Mouse (Mus musculus): Measurements from ENCODE around the gene Ntn4. TPM values are rescaled to one million over a fixed set of nuclear protein-coding genes. Genes with fewer than 3 reads are reported as not detected.
"Not testable (repeated sequence)": the region's sequence is repeated elsewhere in the genome, so short reads cannot be mapped to it uniquely, and the experiment has no call there.

Ntn4 gene
- total RNA-seq, 2 experiments from 2014 or later = 9.0 to 9.9 TPM

DNA sequence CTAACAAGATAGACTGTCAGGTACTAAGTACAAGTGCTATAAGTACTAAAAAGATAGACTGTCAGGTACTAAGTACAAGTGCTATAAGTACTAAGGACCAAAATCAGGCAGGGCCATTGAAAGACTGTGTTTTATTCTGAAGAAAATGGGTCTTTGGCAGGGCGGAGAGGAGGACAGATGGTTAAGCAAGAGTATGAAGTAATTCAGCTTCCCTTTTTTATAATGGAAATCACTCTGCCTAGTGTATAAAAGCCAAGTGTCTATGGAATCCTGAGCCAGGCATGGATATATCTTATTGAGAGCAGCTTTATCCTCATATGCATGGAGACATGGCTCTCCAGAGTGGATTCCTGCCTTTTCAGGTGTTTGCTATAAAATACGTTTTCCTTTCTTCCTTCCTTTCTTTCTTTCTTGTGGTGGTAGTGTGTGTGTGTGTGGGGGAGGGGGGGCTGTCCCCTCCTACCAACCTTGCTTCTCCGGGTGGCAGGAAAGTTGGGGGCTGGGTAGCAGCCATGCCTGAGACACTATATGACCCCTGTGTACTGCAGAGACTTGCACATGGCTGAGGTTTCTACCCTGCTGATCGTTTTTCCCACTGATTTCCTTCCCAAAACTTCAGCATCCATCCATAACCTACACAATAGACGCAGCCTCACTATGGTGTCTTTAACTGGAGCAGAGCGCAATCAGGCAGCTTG is 40.3 kb downstream of the Ntn4 start:
- intact Hi-C loops (cut with DNase I) = no loop called here
- peak in 1 of 2 experiments; percentile 52 for DNase-seq (ENCODE audit: low spot score in 2 of 2)

- intact Hi-C loops (cut with DNase I) = no loop called here
- no peak for DNase-seq (ENCODE audit: low spot score in 2 of 2)
These were observed 41.8 kb downstream of the Ntn4 start for GRCm38 (mm10) chr10:93682185-93682747.

GRCm38 (mm10) chr10:93683185-93683584 is 42.7 kb downstream of the Ntn4 start:
- DNase-seq (ENCODE audit: low spot score in 2 of 2) = no peak
- intact Hi-C loops (cut with DNase I) = no loop called here

- intact Hi-C loops (cut with DNase I) = no loop called here
- DNase-seq (ENCODE audit: low spot score in 2 of 2) = no peak
These were observed 43.4 kb downstream of the Ntn4 start for GRCm38 (mm10) chr10:93683896-93684295.

GRCm38 (mm10) chr10:93685416-93685815 is 44.9 kb downstream of the Ntn4 start:
- intact Hi-C loops (cut with DNase I); DNase-seq (ENCODE audit: low spot score in 2 of 2): not testable (repeated sequence)

GRCm38 (mm10) chr10:93686579-93686978 is 46.1 kb downstream of the Ntn4 start:
- no peak for DNase-seq (ENCODE audit: low spot score in 2 of 2)
- intact Hi-C loops (cut with DNase I) = no loop called here

GRCm38 (mm10) chr10:93687781-93688180 is 47.3 kb downstream of the Ntn4 start:
- intact Hi-C loops (cut with DNase I) = no loop called here

DNA sequence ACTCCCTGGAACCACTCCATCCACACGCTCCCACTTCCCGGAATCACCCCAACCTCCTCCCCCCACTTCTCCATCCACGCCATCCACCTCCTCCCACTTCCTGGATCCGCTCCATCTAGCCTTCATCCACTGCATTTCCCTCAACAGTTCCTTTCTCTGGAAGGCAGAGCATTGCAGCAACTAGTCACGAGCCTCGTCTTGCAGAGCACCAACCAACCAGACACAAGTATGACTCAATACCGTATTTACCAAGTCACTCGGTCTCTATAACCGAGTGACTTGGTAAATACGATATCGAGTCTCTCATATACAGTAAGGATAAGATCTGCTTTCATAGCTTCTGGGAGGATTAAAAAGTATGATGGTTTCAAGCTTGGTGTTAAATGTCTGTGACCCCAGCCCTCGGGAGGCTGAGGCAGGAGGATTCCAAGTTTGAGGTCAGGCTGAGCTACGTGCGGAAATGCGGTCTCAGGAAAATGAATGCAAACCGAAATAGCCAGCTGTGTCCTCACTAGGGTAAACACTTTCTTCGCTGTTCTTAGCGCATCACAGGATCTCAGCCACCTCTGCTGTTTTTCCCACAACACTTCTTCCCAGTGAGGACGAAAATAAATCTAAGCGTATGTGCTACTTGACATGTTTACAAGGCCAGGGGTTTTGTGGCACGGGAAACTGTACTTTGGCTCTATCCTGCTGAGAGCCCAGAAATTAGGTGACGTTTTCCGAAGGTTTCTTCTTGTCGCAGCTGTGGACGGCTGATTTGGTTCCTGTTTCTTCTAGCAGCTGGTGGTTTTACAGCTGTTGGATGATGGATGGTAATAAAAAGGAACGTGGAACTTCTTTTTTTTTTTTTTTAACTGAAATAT is 48.1 kb downstream of the Ntn4 start:
- DNase-seq (ENCODE audit: low spot score in 2 of 2) = no peak

More at GRCm38 (mm10) chr10:93687781-93688180, 47.3 kb downstream of the Ntn4 start:
- no peak for DNase-seq (ENCODE audit: low spot score in 2 of 2)

DNA sequence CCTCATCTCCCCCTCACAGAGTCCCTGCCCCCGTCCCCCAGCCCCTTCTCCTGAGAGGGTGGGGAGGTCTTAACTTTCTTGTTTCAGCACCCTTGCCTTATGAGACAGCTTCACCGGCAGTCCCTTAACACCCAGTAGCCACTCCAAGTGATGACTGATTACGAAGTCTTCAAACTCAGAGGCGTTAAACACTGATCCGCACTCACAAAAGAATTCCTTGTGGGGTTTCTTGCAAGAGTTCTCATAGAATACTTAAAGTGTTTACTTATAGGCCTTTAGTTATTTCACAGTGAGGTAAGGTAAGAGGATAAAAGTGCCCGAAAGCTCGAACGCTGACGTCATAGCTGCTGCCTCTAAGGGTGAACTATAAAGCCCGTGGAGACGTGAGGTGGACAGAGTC is 50.9 kb downstream of the Ntn4 start:
- no peak for DNase-seq (ENCODE audit: low spot score in 2 of 2)
- intact Hi-C loops (cut with DNase I) = no loop called here

More for the DNA sequence above, 48.1 kb downstream of the Ntn4 start:
- intact Hi-C loops (cut with DNase I) = no loop called here

- DNase-seq (ENCODE audit: low spot score in 2 of 2) = no peak
- intact Hi-C loops (cut with DNase I) = no loop called here
These were observed 54.7 kb downstream of the Ntn4 start for GRCm38 (mm10) chr10:93695043-93695791.

- intact Hi-C loops (cut with DNase I) = no loop called here
- no peak for DNase-seq (ENCODE audit: low spot score in 2 of 2)
These were observed 55.5 kb downstream of the Ntn4 start for GRCm38 (mm10) chr10:93696001-93696400.

DNA sequence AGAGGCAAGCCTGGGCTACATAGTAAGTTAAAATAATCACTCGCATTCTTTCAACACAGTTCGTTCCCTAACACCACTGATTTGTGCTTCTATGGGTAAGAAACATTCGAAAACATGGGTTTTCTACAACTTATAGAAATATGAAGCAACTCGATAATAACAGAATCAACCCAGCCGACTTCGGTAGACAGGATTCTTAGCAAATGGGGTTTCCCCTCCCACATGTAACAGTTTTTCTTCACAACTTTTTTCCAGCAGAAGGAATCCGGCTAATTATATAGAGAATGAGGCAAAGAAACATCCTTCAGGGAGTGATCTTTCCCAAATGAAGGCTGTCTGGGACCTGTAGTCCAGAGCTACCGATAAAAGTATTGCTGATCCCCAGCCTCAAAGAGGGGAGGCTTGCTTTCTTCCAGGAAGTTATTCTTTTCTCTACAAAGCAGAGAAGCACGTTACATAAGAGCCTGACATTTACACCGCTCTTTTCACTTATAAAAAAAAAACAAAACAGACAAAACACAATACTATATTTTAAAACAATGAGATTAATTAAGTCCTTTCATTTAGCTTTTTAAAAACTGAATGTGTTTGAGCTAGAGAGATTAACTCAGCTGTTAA is 57.5 kb downstream of the Ntn4 start:
- peak in 1 of 2 experiments; percentile 15 for DNase-seq (ENCODE audit: low spot score in 2 of 2)
- intact Hi-C loops (cut with DNase I) = no loop called here

GRCm38 (mm10) chr10:93699689-93700478 is 59.4 kb downstream of the Ntn4 start:
- intact Hi-C loops (cut with DNase I) = no loop called here
- DNase-seq (ENCODE audit: low spot score in 2 of 2) = no peak

GRCm38 (mm10) chr10:93700589-93701363 is 60.3 kb downstream of the Ntn4 start:
- intact Hi-C loops (cut with DNase I) = no loop called here
- no peak for DNase-seq (ENCODE audit: low spot score in 2 of 2)

- no peak for DNase-seq (ENCODE audit: low spot score in 2 of 2)
- intact Hi-C loops (cut with DNase I) = no loop called here
These were observed 63.5 kb downstream of the Ntn4 start for GRCm38 (mm10) chr10:93703946-93704345.

GRCm38 (mm10) chr10:93707149-93708075 is 66.9 kb downstream of the Ntn4 start:
- DNase-seq (ENCODE audit: low spot score in 2 of 2) = no peak
- intact Hi-C loops (cut with DNase I) = no loop called here

- intact Hi-C loops (cut with DNase I) = no loop called here
- DNase-seq (ENCODE audit: low spot score in 2 of 2) = no peak
These were observed 67.6 kb downstream of the Ntn4 start for GRCm38 (mm10) chr10:93708076-93708473.

Measured in left cerebral cortex, postnatal 25 days (tissue).